Mouse (Mus musculus) ES-Bruce4 (cell line): Measurements from ENCODE around the gene Paf1.

Experiments
- CTCF ChIP-seq: IDR thresholded peaks from one replicate; pipeline ENCODE4 v1.8.1; 2011; ENCODE audit warnings: low read depth, low read length
- POLR2A ChIP-seq: IDR thresholded peaks from one replicate; pipeline ENCODE4 v1.8.1; 2011; ENCODE audit warnings: low read length; ENCODE audit not compliant: insufficient read depth

DNA sequence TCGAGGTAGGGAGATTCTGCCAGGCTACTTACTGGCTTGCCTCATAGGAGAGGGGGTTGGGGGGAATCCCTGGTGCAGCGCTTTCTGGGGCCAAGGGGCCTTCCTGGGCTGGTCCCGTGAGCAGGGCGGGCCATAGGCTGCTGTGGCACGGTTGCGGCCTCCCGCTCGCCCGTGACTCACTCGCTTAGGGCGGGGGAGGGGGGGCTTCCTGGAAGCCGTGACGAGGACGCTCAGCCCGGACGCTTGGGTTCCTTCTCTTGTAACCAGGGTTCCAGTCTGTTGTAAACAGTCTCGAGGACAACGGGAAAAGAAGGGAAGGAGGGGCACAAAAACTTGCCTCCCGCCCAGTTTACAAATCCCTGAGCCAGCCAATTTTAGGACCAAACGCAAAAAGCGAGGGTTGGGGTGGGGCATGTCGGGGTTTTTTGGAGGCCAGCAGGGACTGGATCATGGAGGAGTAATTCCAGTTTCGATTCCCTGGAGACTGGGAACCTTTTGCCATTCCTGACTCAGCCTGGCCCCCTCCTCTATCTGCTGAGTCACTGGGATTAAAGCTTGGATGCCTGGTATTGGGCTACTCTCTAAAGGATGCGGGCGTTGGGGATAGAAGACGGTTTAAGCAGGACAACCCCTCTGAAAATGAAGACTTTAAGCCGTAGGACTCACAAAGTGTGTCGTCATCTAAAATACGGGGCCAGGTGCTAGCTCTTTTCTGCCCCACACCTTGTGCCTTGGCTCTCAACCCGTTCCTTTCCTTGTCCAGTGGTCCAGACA lies 11.5 kb upstream of the Paf1 start:
- TF ChIP-seq CTCF (no peak), POLR2A (no peak)
